Mouse (Mus musculus): Measurements from ENCODE around the gene Spred3. TPM values are rescaled to one million over a fixed set of nuclear protein-coding genes. Genes with fewer than 3 reads are reported as not detected.
"Not testable (repeated sequence)": the region's sequence is repeated elsewhere in the genome, so short reads cannot be mapped to it uniquely, and the experiment has no call there.

Spred3 gene
- total and polyA plus RNA-seq, 2 experiments from 2014 or later, result 6.8 to 29.0 TPM

DNA sequence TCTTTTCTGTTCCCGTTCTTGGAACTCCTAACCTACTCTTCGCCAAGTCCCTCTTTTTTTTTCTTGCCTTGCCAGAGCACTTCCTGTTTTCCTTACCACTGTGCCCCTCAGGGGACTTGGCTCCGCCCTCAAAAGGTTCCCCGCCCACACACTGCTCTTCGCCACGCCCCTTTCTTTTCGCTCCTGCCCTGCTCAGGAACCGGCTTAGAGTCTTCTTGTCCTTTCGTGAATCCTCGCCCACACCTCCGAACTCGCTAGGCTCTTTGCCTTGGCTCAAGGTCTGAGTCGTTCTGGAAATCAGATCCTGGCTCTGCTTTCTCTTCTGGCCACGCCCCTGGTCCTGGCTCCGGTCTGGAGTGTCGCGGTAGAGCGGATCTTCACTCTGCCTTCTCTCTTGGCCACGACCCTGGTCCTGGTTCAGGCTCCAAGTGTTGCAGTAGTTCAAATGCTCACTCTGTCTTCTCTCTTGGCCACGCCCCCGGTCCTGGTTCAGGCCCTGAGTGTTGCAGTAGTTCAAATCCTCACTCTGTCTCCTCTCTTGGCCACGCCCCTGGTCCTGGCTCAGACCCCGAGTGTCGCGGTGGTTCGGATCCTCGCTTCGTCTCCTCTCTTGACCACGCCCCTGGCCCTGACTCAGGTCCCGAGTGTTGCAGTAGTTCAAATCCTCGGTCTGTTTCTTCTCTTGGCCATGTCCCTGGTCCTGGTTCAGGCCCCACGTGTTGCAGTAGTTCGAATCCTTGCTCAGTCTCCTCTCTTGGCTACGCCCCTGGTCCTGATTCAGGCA lies 41.4 kb upstream of the Spred3 start:
- H3K27ac ChIP-seq (ENCODE audit: low read depth, low read length), result no peak overlapping the region
- DNase-seq (peak; percentile 55), ATAC-seq (peak; percentile 36; the same call in 1 of the 2 replicates)
- H3K27me3 ChIP-seq (ENCODE audit: insufficient read depth, low read length), result no peaks in the 10 kb centered on the region
- H3K4me2 ChIP-seq (ENCODE audit: low read depth), result peak overlapping the region; percentile 50
- peak overlapping the region; percentile 27 for H3K4me3 ChIP-seq (ENCODE audit: low read depth, low read length)
- H3K4me1 ChIP-seq (ENCODE audit: insufficient read depth), result peaks cover 15% of the 10 kb centered on the region
- no peaks in the 10 kb centered on the region for H3K9me3 ChIP-seq (ENCODE audit: low read length)
- no peak for TF ChIP-seq CTCF (IDR thresholded peaks at IDR 0.05; ENCODE audit: low read depth)
- 7% methylated on average over 34 of the region's 34 CpGs for WGBS
- H3K9ac ChIP-seq, result no peak overlapping the region
- no peaks in the 10 kb centered on the region for H3K36me3 ChIP-seq (ENCODE audit: insufficient read depth)

DNA sequence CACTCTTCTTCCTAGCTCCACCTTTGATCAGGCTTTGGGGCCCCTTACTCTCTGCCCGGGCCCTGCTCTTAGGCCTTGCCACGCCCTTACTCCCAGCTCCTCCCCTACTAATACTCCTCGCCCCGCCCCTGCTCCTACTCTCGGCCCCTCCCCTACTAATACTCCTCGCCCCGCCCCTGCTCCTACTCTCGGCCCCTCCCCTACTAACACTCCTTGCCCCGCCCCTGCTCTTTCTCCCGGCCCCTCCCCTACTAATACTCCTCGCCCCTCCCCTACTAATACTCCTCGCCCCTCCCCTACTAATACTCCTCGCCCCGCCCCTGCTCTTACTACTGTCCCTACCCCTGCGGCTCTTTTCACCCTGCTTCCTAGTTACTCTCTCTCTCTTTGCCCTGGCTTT lies 40.8 kb upstream of the Spred3 start:
- not testable (repeated sequence) for H3K36me3 ChIP-seq (ENCODE audit: insufficient read depth); H3K9me3 ChIP-seq (ENCODE audit: low read length); DNase-seq; H3K27me3 ChIP-seq (ENCODE audit: insufficient read depth, low read length); H3K27ac ChIP-seq (ENCODE audit: low read depth, low read length); H3K9ac ChIP-seq
- H3K4me3 ChIP-seq (ENCODE audit: low read depth, low read length), result peak overlapping the region; percentile 27
- H3K4me1 ChIP-seq (ENCODE audit: insufficient read depth), result peaks cover 15% of the 10 kb centered on the region
- 28% methylated on average over 15 of the region's 15 CpGs for WGBS
- ATAC-seq, result 0 out of 2 replicates have a peak, but pooled peaks have one; percentile 7
- peak overlapping the region; percentile 50 for H3K4me2 ChIP-seq (ENCODE audit: low read depth)

- no peaks in the 10 kb centered on the region for H3K36me3 ChIP-seq (ENCODE audit: insufficient read depth)
- no peak for TF ChIP-seq CTCF (IDR thresholded peaks at IDR 0.05; ENCODE audit: low read depth)
- no peak overlapping the region for H3K4me3 ChIP-seq (ENCODE audit: low read depth, low read length)
- no peaks in the 10 kb centered on the region for H3K9me3 ChIP-seq (ENCODE audit: low read length)
- 84% methylated on average over 6 of the region's 6 CpGs for WGBS
- H3K9ac ChIP-seq, result no peak overlapping the region
- DNase-seq (no peak), ATAC-seq (no peak)
- no peaks in the 10 kb centered on the region for H3K27me3 ChIP-seq (ENCODE audit: insufficient read depth, low read length)
- no peak overlapping the region for H3K4me2 ChIP-seq (ENCODE audit: low read depth)
- no peak overlapping the region for H3K27ac ChIP-seq (ENCODE audit: low read depth, low read length)
- no peaks in the 10 kb centered on the region for H3K4me1 ChIP-seq (ENCODE audit: insufficient read depth)
These were observed 32.4 kb upstream of the Spred3 start for GRCm38 (mm10) chr7:29202577-29202976.

GRCm38 (mm10) chr7:29194230-29194629 lies 24.0 kb upstream of the Spred3 start:
- H3K36me3 ChIP-seq (ENCODE audit: insufficient read depth); H3K4me2 ChIP-seq (ENCODE audit: low read depth); H3K9ac ChIP-seq; ATAC-seq; H3K27ac ChIP-seq (ENCODE audit: low read depth, low read length); H3K4me3 ChIP-seq (ENCODE audit: low read depth, low read length); H3K27me3 ChIP-seq (ENCODE audit: insufficient read depth, low read length); H3K9me3 ChIP-seq (ENCODE audit: low read length); DNase-seq; H3K4me1 ChIP-seq (ENCODE audit: insufficient read depth): not testable (repeated sequence)
- 88% methylated on average over 1 of the region's 1 CpGs for WGBS

GRCm38 (mm10) chr7:29181323-29181722 lies 11.1 kb upstream of the Spred3 start:
- WGBS, result 73% methylated on average over 4 of the region's 4 CpGs
- not testable (repeated sequence) for H3K4me3 ChIP-seq (ENCODE audit: low read depth, low read length); H3K27ac ChIP-seq (ENCODE audit: low read depth, low read length); H3K36me3 ChIP-seq (ENCODE audit: insufficient read depth); H3K9ac ChIP-seq; H3K27me3 ChIP-seq (ENCODE audit: insufficient read depth, low read length); DNase-seq; H3K4me2 ChIP-seq (ENCODE audit: low read depth); H3K9me3 ChIP-seq (ENCODE audit: low read length); ATAC-seq
- H3K4me1 ChIP-seq (ENCODE audit: insufficient read depth), result peaks cover 10% of the 10 kb centered on the region

DNA sequence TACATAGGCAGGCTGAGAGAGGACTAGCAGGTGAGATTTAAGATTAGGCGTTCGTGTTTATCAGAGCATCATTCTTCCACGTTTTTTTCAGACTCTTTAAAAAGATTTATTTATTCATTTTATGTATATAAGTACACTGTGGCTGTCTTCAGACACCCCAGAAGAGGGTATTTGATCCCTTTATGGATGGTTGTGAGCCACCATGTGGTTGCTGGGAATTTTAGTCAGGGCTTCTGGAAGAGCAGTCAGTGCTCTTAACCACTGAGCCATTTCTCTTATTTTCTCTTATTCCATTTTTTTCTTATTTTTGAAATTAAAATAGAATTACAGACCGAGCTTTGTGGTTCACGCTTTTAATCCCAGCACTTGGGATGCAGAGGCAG lies 10.6 kb upstream of the Spred3 start:
- Histone ChIP-seq H3K9me3 (ENCODE audit: low read length) (no peaks in the 10 kb centered on the region), H3K4me2 (ENCODE audit: low read depth) (peak overlapping the region; percentile 36), H3K27ac (ENCODE audit: low read depth, low read length) (peak overlapping the region; percentile 36), H3K27me3 (ENCODE audit: insufficient read depth, low read length) (no peaks in the 10 kb centered on the region), H3K4me3 (ENCODE audit: low read depth, low read length) (peak overlapping the region; percentile 80), H3K4me1 (ENCODE audit: insufficient read depth) (peaks cover 10% of the 10 kb centered on the region), H3K36me3 (ENCODE audit: insufficient read depth) (peaks cover 9% of the 10 kb centered on the region), H3K9ac (peak overlapping the region; percentile 72; the same call in 1 of the 2 replicates)
- TF ChIP-seq CTCF (IDR thresholded peaks at IDR 0.05; ENCODE audit: low read depth), result no peak
- ATAC-seq (peak; percentile 49), DNase-seq (no peak)
- 38% methylated on average over 5 of the region's 5 CpGs for WGBS

DNA sequence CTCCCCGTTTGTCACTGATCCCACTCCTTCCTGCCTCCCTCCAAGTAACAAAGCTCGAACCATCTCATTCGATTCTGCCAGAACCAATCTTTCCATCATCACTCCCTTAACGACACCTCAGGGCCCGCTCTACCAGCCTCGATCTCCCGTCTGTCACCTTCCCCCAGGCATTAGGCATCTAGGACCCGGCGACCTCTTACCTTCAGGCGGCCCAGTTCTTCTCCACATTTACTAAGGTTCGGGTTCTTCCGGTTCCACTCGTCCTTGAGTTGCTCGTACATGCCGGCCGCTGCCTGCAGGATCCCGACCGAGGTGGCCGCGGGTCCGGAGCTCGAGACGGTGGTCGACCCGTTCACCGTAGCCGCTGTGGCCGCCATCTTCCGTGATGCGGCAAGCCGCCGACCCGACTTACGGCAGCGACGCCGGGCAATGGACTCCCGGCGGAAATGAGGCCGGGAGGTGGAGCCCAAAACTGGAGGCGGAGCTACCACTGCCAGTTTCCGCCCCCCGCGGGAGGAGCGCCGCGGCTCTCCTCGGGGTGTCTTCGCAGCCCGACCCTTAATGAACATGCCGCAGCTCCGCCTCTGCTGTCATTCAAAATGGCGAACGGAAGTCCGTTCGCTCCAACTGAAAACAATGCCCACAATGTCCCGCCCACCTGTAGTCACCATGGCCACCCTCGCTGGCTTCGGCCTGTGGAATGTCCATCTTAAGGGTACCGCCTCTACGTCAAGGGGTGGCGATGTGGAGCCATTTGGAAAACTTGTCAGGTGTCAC lies 10.1 kb upstream of the Spred3 start, which contains the start of gene Psmd8:
Gene Psmd8, minus strand, starts transcription at position 625 of the 777 bp plus-strand sequence.
- H3K4me1 ChIP-seq (ENCODE audit: insufficient read depth), result peaks cover 10% of the 10 kb centered on the region
- no peaks in the 10 kb centered on the region for H3K27me3 ChIP-seq (ENCODE audit: insufficient read depth, low read length)
- under 1% methylated on average over 62 of the region's 62 CpGs for WGBS
- H3K27ac ChIP-seq (ENCODE audit: low read depth, low read length), result peak within 1 kb of the TSS; percentile 36
- H3K9me3 ChIP-seq (ENCODE audit: low read length), result no peaks in the 10 kb centered on the region
- peak; percentile 98 for DNase-seq
- TF ChIP-seq CTCF (IDR thresholded peaks at IDR 0.05; ENCODE audit: low read depth), result peak; percentile 63
- peak within 1 kb of the TSS; percentile 63 for H3K4me2 ChIP-seq (ENCODE audit: low read depth)
- ATAC-seq, result peak; percentile 97
- peaks cover 14% of the 10 kb centered on the region for H3K36me3 ChIP-seq (ENCODE audit: insufficient read depth)
- peak within 1 kb of the TSS; percentile 80 for H3K4me3 ChIP-seq (ENCODE audit: low read depth, low read length)
- peak within 1 kb of the TSS; percentile 72 for H3K9ac ChIP-seq
